Mouse (Mus musculus) megakaryocyte, embryonic 14.5 days (primary cell): ENCODE results near the gene Tceanc2.

ENCODE experiments used
- FLI1 ChIP-seq: IDR thresholded peaks from 2 replicates; pipeline ENCODE4 v1.6.1; 2012; ENCODE audit warnings: low read length, inconsistent platforms, mixed read lengths
- GATA1 ChIP-seq: IDR thresholded peaks from 3 replicates; pipeline ENCODE4 v1.6.1; 2012; ENCODE audit warnings: mixed read lengths, low read length, inconsistent platforms, borderline replicate concordance

DNA sequence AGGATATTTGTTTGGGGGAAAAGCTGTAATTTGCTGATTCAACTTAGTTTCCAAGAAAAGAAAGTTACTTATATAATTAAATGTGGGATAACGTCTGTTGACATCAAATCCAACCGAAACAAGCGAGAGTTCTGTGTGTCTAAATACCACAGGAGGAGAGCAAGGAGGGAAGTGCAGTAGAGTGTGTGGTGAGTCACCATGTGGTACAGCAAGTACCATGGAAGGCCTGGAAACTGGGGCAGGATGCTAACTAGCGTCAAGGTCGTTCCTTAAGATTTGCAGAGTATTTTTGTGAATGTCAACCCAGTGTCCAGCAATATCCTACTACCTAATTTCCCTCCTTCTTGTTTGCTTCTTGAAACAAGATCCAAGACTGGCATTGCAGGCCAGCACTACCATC, 19.2 kb upstream of the Tceanc2 start:
- TF ChIP-seq GATA1 (no peak), FLI1 (no peak)
